Mouse (Mus musculus): ENCODE results near the gene Gipr. TPM values are rescaled to one million over a fixed set of nuclear protein-coding genes. Genes with fewer than 3 reads are reported as not detected.

Gene Gipr
- polyA plus RNA-seq, 1 experiment from 2014 or later: 3.6 TPM

GRCm38 (mm10) chr7:19171831-19172230 is 5.9 kb upstream of the Gipr start:
- Histone ChIP-seq H3K4me2 (ENCODE audit: low read depth, low read length) (no peak overlapping the region), H3K4me1 (ENCODE audit: control insufficient read depth, insufficient read depth, low read length) (peaks cover 13% of the 10 kb centered on the region), H3K4me3 (ENCODE audit: low read length) (no peak overlapping the region), H3K27me3 (replicated peaks; ENCODE audit: control insufficient read depth, insufficient read depth, low read length) (peaks cover 16% of the 10 kb centered on the region), H3K9ac (ENCODE audit: low read depth, low read length) (no peak overlapping the region), H3K27ac (ENCODE audit: low read length) (no peak overlapping the region; the same call in 1 of the 2 replicates), H3K36me3 (ENCODE audit: control insufficient read depth, insufficient read depth, low read length) (no peaks in the 10 kb centered on the region), H3K9me3 (ENCODE audit: control insufficient read depth, low read length) (peaks cover 6% of the 10 kb centered on the region; the same call in 1 of the 2 replicates)
- no peak for ATAC-seq
- 49% methylated on average over 8 of the region's 8 CpGs for WGBS

DNA sequence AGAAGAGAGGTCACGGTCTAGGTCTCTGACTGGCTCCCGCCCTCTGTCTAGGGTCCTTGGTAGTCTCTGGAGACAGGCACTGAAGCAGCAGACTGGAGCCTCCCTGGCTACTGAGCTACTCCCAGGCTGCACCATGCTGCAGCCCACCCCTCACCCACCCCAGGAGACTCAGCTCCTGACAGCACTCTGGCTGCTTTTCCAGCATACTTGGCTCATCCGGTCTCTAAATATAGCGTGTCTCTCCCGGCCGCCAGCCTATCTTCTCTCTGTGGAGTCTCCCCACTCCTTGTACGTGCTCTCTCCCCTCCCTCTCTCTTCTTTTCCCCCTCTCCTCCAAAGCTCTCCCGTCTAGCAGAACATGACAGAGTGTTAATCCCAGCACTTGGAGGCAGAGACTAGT is 4.2 kb upstream of the Gipr start:
- H3K27me3 ChIP-seq (replicated peaks; ENCODE audit: control insufficient read depth, insufficient read depth, low read length): no peaks in the 10 kb centered on the region
- peak; percentile 53 for ATAC-seq
- no peak overlapping the region for H3K4me2 ChIP-seq (ENCODE audit: low read depth, low read length)
- H3K9ac ChIP-seq (ENCODE audit: low read depth, low read length): no peak overlapping the region
- H3K36me3 ChIP-seq (ENCODE audit: control insufficient read depth, insufficient read depth, low read length): no peaks in the 10 kb centered on the region
- H3K27ac ChIP-seq (ENCODE audit: low read length): peak overlapping the region; percentile 73
- no peak overlapping the region for H3K4me3 ChIP-seq (ENCODE audit: low read length)
- peaks cover 21% of the 10 kb centered on the region for H3K4me1 ChIP-seq (ENCODE audit: control insufficient read depth, insufficient read depth, low read length)
- peaks cover 6% of the 10 kb centered on the region; the same call in 1 of the 2 replicates for H3K9me3 ChIP-seq (ENCODE audit: control insufficient read depth, low read length)
- 43% methylated on average over 8 of the region's 8 CpGs for WGBS

DNA sequence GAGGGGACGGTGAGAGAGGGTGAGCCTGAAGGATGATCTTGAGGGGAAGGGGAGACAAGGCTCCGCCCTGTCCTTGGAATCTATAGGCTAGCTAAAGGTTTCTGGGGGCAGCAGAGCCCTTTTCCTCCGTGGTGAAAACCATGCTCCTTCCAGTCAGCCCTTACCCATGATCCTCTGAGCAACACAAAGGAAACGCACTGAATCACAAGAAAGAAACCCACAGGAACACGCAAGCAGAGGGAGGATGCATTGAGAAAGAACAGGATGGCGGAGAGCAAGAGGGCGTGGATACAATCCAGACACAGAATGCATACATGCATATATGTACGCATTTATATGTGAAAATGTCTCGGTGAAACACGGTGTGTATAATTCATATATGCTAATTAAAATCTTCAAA is 3.6 kb upstream of the Gipr start:
- Histone ChIP-seq H3K36me3 (ENCODE audit: control insufficient read depth, insufficient read depth, low read length) (no peaks in the 10 kb centered on the region), H3K4me1 (ENCODE audit: control insufficient read depth, insufficient read depth, low read length) (peaks cover 28% of the 10 kb centered on the region), H3K4me2 (ENCODE audit: low read depth, low read length) (no peak overlapping the region), H3K9me3 (ENCODE audit: control insufficient read depth, low read length) (peaks cover 6% of the 10 kb centered on the region; the same call in 1 of the 2 replicates), H3K27ac (ENCODE audit: low read length) (peak overlapping the region; percentile 73), H3K4me3 (ENCODE audit: low read length) (no peak overlapping the region), H3K27me3 (replicated peaks; ENCODE audit: control insufficient read depth, insufficient read depth, low read length) (no peaks in the 10 kb centered on the region), H3K9ac (ENCODE audit: low read depth, low read length) (no peak overlapping the region)
- no peak for ATAC-seq
- WGBS: 56% methylated on average over 10 of the region's 10 CpGs

- 81% methylated on average over 3 of the region's 3 CpGs for WGBS
- peaks cover 30% of the 10 kb centered on the region for H3K4me1 ChIP-seq (ENCODE audit: control insufficient read depth, insufficient read depth, low read length)
- ATAC-seq: no peak
- H3K27ac ChIP-seq (ENCODE audit: low read length): no peak overlapping the region
- H3K9me3 ChIP-seq (ENCODE audit: control insufficient read depth, low read length): peaks cover 6% of the 10 kb centered on the region; the same call in 1 of the 2 replicates
- H3K27me3 ChIP-seq (replicated peaks; ENCODE audit: control insufficient read depth, insufficient read depth, low read length): 0 out of 2 replicates have a peak, but pooled peaks cover 2% of the 10 kb centered on the region
- H3K36me3 ChIP-seq (ENCODE audit: control insufficient read depth, insufficient read depth, low read length): no peaks in the 10 kb centered on the region
- H3K4me2 ChIP-seq (ENCODE audit: low read depth, low read length): no peak overlapping the region
- no peak overlapping the region for H3K9ac ChIP-seq (ENCODE audit: low read depth, low read length)
- H3K4me3 ChIP-seq (ENCODE audit: low read length): no peak overlapping the region
These were observed 1.1 kb upstream of the Gipr start for GRCm38 (mm10) chr7:19166990-19167389.

DNA sequence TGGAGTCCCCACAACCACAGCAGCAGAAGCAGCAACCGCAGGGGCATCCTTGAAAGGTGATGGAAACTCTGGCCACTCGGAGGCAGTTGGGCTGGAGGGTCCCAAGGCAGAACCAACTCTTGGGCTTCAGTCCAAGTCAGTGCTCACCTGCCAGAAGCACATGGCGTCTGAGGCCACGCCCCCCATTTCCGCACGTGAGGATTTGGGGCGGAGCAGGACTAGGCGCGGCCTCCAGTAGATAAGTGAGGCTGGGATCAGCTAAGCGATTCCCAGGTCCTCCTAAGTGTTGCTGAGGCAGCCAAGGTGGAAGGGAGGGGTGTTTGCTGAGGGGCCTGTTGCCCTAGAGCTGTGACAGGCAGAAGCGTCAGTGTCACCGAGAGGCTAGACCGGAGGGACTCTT is 949 bp downstream of the Gipr start:
- Histone ChIP-seq H3K4me3 (ENCODE audit: low read length) (peak overlapping the region; percentile 13; the same call in 1 of the 2 replicates), H3K27ac (ENCODE audit: low read length) (no peak overlapping the region), H3K9me3 (ENCODE audit: control insufficient read depth, low read length) (peaks cover 6% of the 10 kb centered on the region; the same call in 1 of the 2 replicates), H3K4me2 (ENCODE audit: low read depth, low read length) (peak overlapping the region; percentile 40), H3K9ac (ENCODE audit: low read depth, low read length) (no peak overlapping the region), H3K27me3 (replicated peaks; ENCODE audit: control insufficient read depth, insufficient read depth, low read length) (peaks cover 2% of the 10 kb centered on the region; the same call in 1 of the 2 replicates), H3K36me3 (ENCODE audit: control insufficient read depth, insufficient read depth, low read length) (no peaks in the 10 kb centered on the region), H3K4me1 (ENCODE audit: control insufficient read depth, insufficient read depth, low read length) (peaks cover 35% of the 10 kb centered on the region)
- WGBS: 2% methylated on average over 13 of the region's 13 CpGs
- peak; percentile 52 for ATAC-seq

DNA sequence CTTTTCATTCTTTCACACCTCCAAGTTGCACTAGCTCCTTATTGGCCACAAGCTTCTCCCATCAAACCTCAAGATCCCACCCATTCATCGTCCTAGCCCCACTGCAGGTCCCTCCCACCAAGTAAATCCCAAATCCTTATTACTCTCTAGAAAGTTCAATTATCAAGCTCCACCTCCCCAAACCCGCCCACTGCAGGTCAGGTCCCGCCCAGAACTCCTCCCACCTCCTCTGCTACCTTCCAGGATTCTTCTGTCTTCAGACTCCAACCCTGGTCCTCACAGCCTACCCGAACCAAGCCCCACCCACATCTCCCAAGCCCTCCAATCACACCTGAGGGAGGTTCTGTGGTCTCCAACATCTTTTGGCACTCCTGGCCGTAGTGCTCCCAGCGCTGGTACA is 1.7 kb downstream of the Gipr start:
- H3K4me1 ChIP-seq (ENCODE audit: control insufficient read depth, insufficient read depth, low read length): peaks cover 39% of the 10 kb centered on the region
- peaks cover 6% of the 10 kb centered on the region; the same call in 1 of the 2 replicates for H3K9me3 ChIP-seq (ENCODE audit: control insufficient read depth, low read length)
- H3K36me3 ChIP-seq (ENCODE audit: control insufficient read depth, insufficient read depth, low read length): no peaks in the 10 kb centered on the region
- H3K9ac ChIP-seq (ENCODE audit: low read depth, low read length): peak overlapping the region; percentile 40; the same call in 1 of the 2 replicates
- 0 out of 2 replicates have a peak overlapping the region, but pooled peaks have one; percentile 24 for H3K27ac ChIP-seq (ENCODE audit: low read length)
- WGBS: under 1% methylated on average over 6 of the region's 6 CpGs
- peak overlapping the region; percentile 40 for H3K4me2 ChIP-seq (ENCODE audit: low read depth, low read length)
- H3K27me3 ChIP-seq (replicated peaks; ENCODE audit: control insufficient read depth, insufficient read depth, low read length): peaks cover 2% of the 10 kb centered on the region; the same call in 1 of the 2 replicates
- H3K4me3 ChIP-seq (ENCODE audit: low read length): peak overlapping the region; percentile 13
- ATAC-seq: peak; percentile 58

DNA sequence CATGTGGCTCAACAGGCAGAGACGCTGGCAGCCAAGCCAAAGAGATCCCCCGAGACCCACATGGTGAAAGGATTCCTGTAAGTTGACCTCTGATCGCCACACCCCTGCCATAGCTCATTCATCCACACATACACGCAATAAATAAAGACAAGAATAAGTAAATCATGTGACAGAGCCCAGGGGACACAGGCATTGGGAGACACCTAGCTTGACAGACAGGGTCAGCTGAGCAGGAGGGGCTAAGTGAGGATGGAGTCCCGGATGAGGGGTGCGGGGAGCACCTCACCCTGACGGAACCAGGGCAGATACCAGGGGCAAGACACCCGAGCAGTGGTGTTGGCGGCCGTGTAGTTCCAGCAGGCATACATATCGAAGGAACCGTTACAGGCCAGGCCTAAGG is 2.2 kb downstream of the Gipr start:
- Histone ChIP-seq H3K27ac (ENCODE audit: low read length) (0 out of 2 replicates have a peak overlapping the region, but pooled peaks have one; percentile 24), H3K36me3 (ENCODE audit: control insufficient read depth, insufficient read depth, low read length) (no peaks in the 10 kb centered on the region), H3K4me2 (ENCODE audit: low read depth, low read length) (peak overlapping the region; percentile 40), H3K9me3 (ENCODE audit: control insufficient read depth, low read length) (peaks cover 6% of the 10 kb centered on the region; the same call in 1 of the 2 replicates), H3K4me3 (ENCODE audit: low read length) (no peak overlapping the region), H3K27me3 (replicated peaks; ENCODE audit: control insufficient read depth, insufficient read depth, low read length) (peaks cover 2% of the 10 kb centered on the region; the same call in 1 of the 2 replicates), H3K4me1 (ENCODE audit: control insufficient read depth, insufficient read depth, low read length) (peaks cover 39% of the 10 kb centered on the region), H3K9ac (ENCODE audit: low read depth, low read length) (no peak overlapping the region)
- peak; percentile 48 for ATAC-seq
- WGBS: 20% methylated on average over 12 of the region's 12 CpGs

DNA sequence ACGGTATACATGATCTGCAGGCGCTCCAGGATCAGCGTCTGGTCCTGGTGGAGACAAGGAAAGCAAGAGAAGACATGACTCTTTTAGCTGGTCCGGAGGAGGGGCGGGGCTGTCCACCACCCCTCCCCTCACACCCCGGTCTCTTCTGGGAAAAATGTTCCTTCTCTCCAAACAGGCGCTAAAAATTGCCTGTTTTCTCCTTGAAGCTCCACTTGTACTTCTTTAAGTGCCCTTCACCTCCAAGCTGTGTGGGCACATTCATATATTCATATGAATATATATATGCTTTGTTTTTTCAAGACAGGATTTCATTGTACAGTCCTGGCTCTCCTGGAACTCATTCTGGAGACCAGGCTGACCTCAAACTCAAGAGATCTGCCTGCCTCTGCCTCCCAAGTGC is 3.0 kb downstream of the Gipr start:
- H3K4me2 ChIP-seq (ENCODE audit: low read depth, low read length): no peak overlapping the region
- H3K27ac ChIP-seq (ENCODE audit: low read length): no peak overlapping the region
- no peak overlapping the region for H3K4me3 ChIP-seq (ENCODE audit: low read length)
- no peaks in the 10 kb centered on the region for H3K36me3 ChIP-seq (ENCODE audit: control insufficient read depth, insufficient read depth, low read length)
- H3K4me1 ChIP-seq (ENCODE audit: control insufficient read depth, insufficient read depth, low read length): peaks cover 39% of the 10 kb centered on the region
- H3K9ac ChIP-seq (ENCODE audit: low read depth, low read length): no peak overlapping the region
- no peak for ATAC-seq
- peaks cover 6% of the 10 kb centered on the region; the same call in 1 of the 2 replicates for H3K9me3 ChIP-seq (ENCODE audit: control insufficient read depth, low read length)
- H3K27me3 ChIP-seq (replicated peaks; ENCODE audit: control insufficient read depth, insufficient read depth, low read length): peaks cover 2% of the 10 kb centered on the region; the same call in 1 of the 2 replicates
- 86% methylated on average over 7 of the region's 7 CpGs for WGBS

GRCm38 (mm10) chr7:19160115-19160514 is 5.8 kb downstream of the Gipr start:
- Histone ChIP-seq H3K27me3 (replicated peaks; ENCODE audit: control insufficient read depth, insufficient read depth, low read length) (peaks cover 2% of the 10 kb centered on the region; the same call in 1 of the 2 replicates), H3K9ac (ENCODE audit: low read depth, low read length) (peak overlapping the region; percentile 69), H3K4me3 (ENCODE audit: low read length) (peak overlapping the region; percentile 54), H3K4me1 (ENCODE audit: control insufficient read depth, insufficient read depth, low read length) (peaks cover 48% of the 10 kb centered on the region), H3K27ac (ENCODE audit: low read length) (no peak overlapping the region), H3K4me2 (ENCODE audit: low read depth, low read length) (peak overlapping the region; percentile 94), H3K36me3 (ENCODE audit: control insufficient read depth, insufficient read depth, low read length) (no peaks in the 10 kb centered on the region), H3K9me3 (ENCODE audit: control insufficient read depth, low read length) (no peaks in the 10 kb centered on the region)
- peak; percentile 40 for ATAC-seq
- WGBS: under 1% methylated on average over 20 of the region's 20 CpGs

Data from intestine, embryonic 16.5 days (tissue).